Mouse (Mus musculus): ENCODE measurements at regions not wholly inside any gene's neighbourhood (a gene's known extent, or its start where the extent isn't known, plus 50 kb on each side); places are given as distances from the start of the nearest gene placed in this dataset.

GRCm38 (mm10) chr1:152287566-152288490 is 98.7 kb downstream of the Tsen15 start:
- Histone ChIP-seq H3K27ac (no peak overlapping the region), H3K4me3 (no peak overlapping the region), H3K36me3 (ENCODE audit: control insufficient read depth, insufficient read depth, low read length) (no peaks in the 10 kb centered on the region), H3K9ac (ENCODE audit: low read depth, low read length) (no peak overlapping the region), H3K4me1 (ENCODE audit: control insufficient read depth, insufficient read depth, low read length) (no peaks in the 10 kb centered on the region; the same call in 1 of the 2 replicates), H3K79me2 (replicated peaks; ENCODE audit: control insufficient read depth, insufficient read depth, low read length) (no peaks in the 10 kb centered on the region), H3K27me3 (ENCODE audit: control insufficient read depth, insufficient read depth, low read length) (no peaks in the 10 kb centered on the region)
- TF ChIP-seq EP300 (IDR thresholded peaks at IDR 0.05; ENCODE audit: insufficient read depth, low read depth, low read length) (no peak), CTCF (IDR thresholded peaks at IDR 0.05) (no peak), POLR2A (IDR thresholded peaks at IDR 0.05; ENCODE audit: insufficient read depth, low read depth, low read length) (no peak)
- WGBS, result 48% methylated on average over 15 of the region's 15 CpGs
- intact Hi-C loops (cut with DNase I), result no loop called here
- DNase-seq, result no peak

- no peak for DNase-seq
- no peaks in the 10 kb centered on the region; the same call in 1 of the 2 replicates for H3K4me1 ChIP-seq (ENCODE audit: control insufficient read depth, insufficient read depth, low read length)
- no peaks in the 10 kb centered on the region for H3K79me2 ChIP-seq (replicated peaks; ENCODE audit: control insufficient read depth, insufficient read depth, low read length)
- intact Hi-C loops (cut with DNase I), result no loop called here
- H3K36me3 ChIP-seq (ENCODE audit: control insufficient read depth, insufficient read depth, low read length), result no peaks in the 10 kb centered on the region
- no peak overlapping the region for H3K9ac ChIP-seq (ENCODE audit: low read depth, low read length)
- 83% methylated on average over 8 of the region's 8 CpGs for WGBS
- TF ChIP-seq CTCF (IDR thresholded peaks at IDR 0.05) (no peak), POLR2A (IDR thresholded peaks at IDR 0.05; ENCODE audit: insufficient read depth, low read depth, low read length) (no peak), EP300 (IDR thresholded peaks at IDR 0.05; ENCODE audit: insufficient read depth, low read depth, low read length) (no peak)
- H3K4me3 ChIP-seq, result no peak overlapping the region
- no peak overlapping the region for H3K27ac ChIP-seq
- no peaks in the 10 kb centered on the region for H3K27me3 ChIP-seq (ENCODE audit: control insufficient read depth, insufficient read depth, low read length)
These were observed 99.8 kb downstream of the Tsen15 start for GRCm38 (mm10) chr1:152286677-152287076.

GRCm38 (mm10) chr1:152282106-152282505 is 104.4 kb downstream of the Tsen15 start:
- no peak overlapping the region for H3K27ac ChIP-seq
- no peak for DNase-seq
- WGBS, result 94% methylated on average over 11 of the region's 11 CpGs
- intact Hi-C loops (cut with DNase I), result no loop called here
- H3K4me1 ChIP-seq (ENCODE audit: control insufficient read depth, insufficient read depth, low read length), result no peaks in the 10 kb centered on the region
- no peak overlapping the region for H3K4me3 ChIP-seq
- H3K36me3 ChIP-seq (ENCODE audit: control insufficient read depth, insufficient read depth, low read length), result no peaks in the 10 kb centered on the region
- TF ChIP-seq CTCF (IDR thresholded peaks at IDR 0.05) (no peak), POLR2A (IDR thresholded peaks at IDR 0.05; ENCODE audit: insufficient read depth, low read depth, low read length) (no peak), EP300 (IDR thresholded peaks at IDR 0.05; ENCODE audit: insufficient read depth, low read depth, low read length) (no peak)
- H3K79me2 ChIP-seq (replicated peaks; ENCODE audit: control insufficient read depth, insufficient read depth, low read length), result no peaks in the 10 kb centered on the region
- no peaks in the 10 kb centered on the region for H3K27me3 ChIP-seq (ENCODE audit: control insufficient read depth, insufficient read depth, low read length)
- H3K9ac ChIP-seq (ENCODE audit: low read depth, low read length), result no peak overlapping the region

GRCm38 (mm10) chr1:152281201-152281600 is 105.3 kb downstream of the Tsen15 start:
- intact Hi-C loops (cut with DNase I), result no loop called here
- 67% methylated on average over 8 of the region's 8 CpGs for WGBS
- H3K27ac ChIP-seq, result no peak overlapping the region
- DNase-seq, result no peak
- H3K9ac ChIP-seq (ENCODE audit: low read depth, low read length), result no peak overlapping the region
- H3K79me2 ChIP-seq (replicated peaks; ENCODE audit: control insufficient read depth, insufficient read depth, low read length), result no peaks in the 10 kb centered on the region
- no peaks in the 10 kb centered on the region for H3K27me3 ChIP-seq (ENCODE audit: control insufficient read depth, insufficient read depth, low read length)
- no peaks in the 10 kb centered on the region for H3K36me3 ChIP-seq (ENCODE audit: control insufficient read depth, insufficient read depth, low read length)
- no peak for TF ChIP-seq EP300 (IDR thresholded peaks at IDR 0.05; ENCODE audit: insufficient read depth, low read depth, low read length)
- no peak for TF ChIP-seq POLR2A (IDR thresholded peaks at IDR 0.05; ENCODE audit: insufficient read depth, low read depth, low read length)
- no peak for TF ChIP-seq CTCF (IDR thresholded peaks at IDR 0.05)
- no peaks in the 10 kb centered on the region for H3K4me1 ChIP-seq (ENCODE audit: control insufficient read depth, insufficient read depth, low read length)
- H3K4me3 ChIP-seq, result no peak overlapping the region

GRCm38 (mm10) chr1:152280014-152280413 is 106.5 kb downstream of the Tsen15 start:
- 38% methylated on average over 1 of the region's 1 CpGs for WGBS
- TF ChIP-seq POLR2A (IDR thresholded peaks at IDR 0.05; ENCODE audit: insufficient read depth, low read depth, low read length), result no peak
- TF ChIP-seq CTCF (IDR thresholded peaks at IDR 0.05), result peak; percentile 64
- TF ChIP-seq EP300 (IDR thresholded peaks at IDR 0.05; ENCODE audit: insufficient read depth, low read depth, low read length), result no peak
- no peak overlapping the region for H3K27ac ChIP-seq
- no peak overlapping the region for H3K9ac ChIP-seq (ENCODE audit: low read depth, low read length)
- no peak overlapping the region for H3K4me3 ChIP-seq
- no peaks in the 10 kb centered on the region for H3K36me3 ChIP-seq (ENCODE audit: control insufficient read depth, insufficient read depth, low read length)
- H3K79me2 ChIP-seq (replicated peaks; ENCODE audit: control insufficient read depth, insufficient read depth, low read length), result no peaks in the 10 kb centered on the region
- no peak for DNase-seq
- intact Hi-C loops (cut with DNase I), result no loop called here
- no peaks in the 10 kb centered on the region for H3K27me3 ChIP-seq (ENCODE audit: control insufficient read depth, insufficient read depth, low read length)
- H3K4me1 ChIP-seq (ENCODE audit: control insufficient read depth, insufficient read depth, low read length), result no peaks in the 10 kb centered on the region

GRCm38 (mm10) chr1:152275011-152275410 is 111.5 kb downstream of the Tsen15 start:
- no peak for DNase-seq
- no peak overlapping the region for H3K9ac ChIP-seq (ENCODE audit: low read depth, low read length)
- no peak overlapping the region for H3K27ac ChIP-seq
- TF ChIP-seq POLR2A (IDR thresholded peaks at IDR 0.05; ENCODE audit: insufficient read depth, low read depth, low read length) (no peak), EP300 (IDR thresholded peaks at IDR 0.05; ENCODE audit: insufficient read depth, low read depth, low read length) (no peak), CTCF (IDR thresholded peaks at IDR 0.05) (no peak)
- no peaks in the 10 kb centered on the region for H3K36me3 ChIP-seq (ENCODE audit: control insufficient read depth, insufficient read depth, low read length)
- H3K4me3 ChIP-seq, result no peak overlapping the region
- 97% methylated on average over 24 of the region's 24 CpGs for WGBS
- H3K27me3 ChIP-seq (ENCODE audit: control insufficient read depth, insufficient read depth, low read length), result no peaks in the 10 kb centered on the region
- H3K79me2 ChIP-seq (replicated peaks; ENCODE audit: control insufficient read depth, insufficient read depth, low read length), result no peaks in the 10 kb centered on the region
- H3K4me1 ChIP-seq (ENCODE audit: control insufficient read depth, insufficient read depth, low read length), result no peaks in the 10 kb centered on the region
- intact Hi-C loops (cut with DNase I), result no loop called here

All from heart, adult 2 months (tissue).